Mouse (Mus musculus) adrenal gland, postnatal 10 days (tissue): ENCODE data around the gene Mfn1. TPM values are rescaled to one million over a fixed set of nuclear protein-coding genes. Genes with fewer than 3 reads are reported as not detected.

ENCODE experiments used
- DNase-seq: peaks from one replicate; pipeline ENCODE4 v3.0.0; 2021; ENCODE audit warnings: mixed read lengths
- total RNA-seq, 2 experiments: library from RNA; stranded (reverse); gene quantifications; 2 replicates each; pipeline ENCODE4 v1.2.3; 2021

Mfn1 gene
- total RNA-seq, 2 experiments from 2014 or later: 90.5 to 101 TPM

GRCm38 (mm10) chr3:32611606-32612170 is 82.4 kb downstream of the Mfn1 start:
- DNase-seq: no peak

DNA sequence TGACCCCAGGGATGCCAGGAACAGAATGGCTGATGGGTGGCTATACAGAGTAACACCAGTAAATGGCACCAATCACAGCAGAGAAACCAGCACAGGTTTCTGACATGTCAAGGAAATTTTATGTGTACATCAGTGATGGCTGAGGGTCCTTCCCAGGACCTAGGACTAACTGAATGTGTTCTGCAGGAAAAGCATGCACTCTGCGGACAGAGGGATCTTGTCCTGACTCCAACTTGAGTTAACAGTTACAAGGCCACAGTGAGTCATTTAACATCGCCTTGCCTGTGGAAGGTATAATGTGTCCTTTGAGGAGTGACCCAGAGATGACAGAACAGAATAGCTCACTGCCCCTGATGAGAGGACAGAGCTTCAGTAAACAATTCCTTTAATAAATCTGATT is 85.5 kb downstream of the Mfn1 start:
- DNase-seq: no peak

DNA sequence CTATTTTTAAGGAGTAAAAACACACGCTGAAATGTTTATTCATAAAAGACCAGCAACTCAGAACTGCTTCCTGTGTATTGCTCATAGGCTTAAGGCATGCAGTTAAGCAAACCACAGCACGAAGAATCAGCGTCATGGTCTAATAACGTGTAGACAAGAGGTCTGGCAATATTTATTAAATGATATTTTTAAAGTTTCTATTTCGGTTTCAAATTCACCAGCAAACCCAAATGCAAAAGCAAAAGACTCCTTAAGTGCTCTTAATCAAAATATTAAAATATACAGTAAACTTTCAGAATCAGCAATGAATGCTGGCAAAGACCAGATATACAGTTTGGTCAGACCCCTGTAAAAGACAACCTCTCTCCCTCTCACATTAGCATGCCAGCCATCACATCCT is 86.1 kb downstream of the Mfn1 start:
- no peak for DNase-seq

DNA sequence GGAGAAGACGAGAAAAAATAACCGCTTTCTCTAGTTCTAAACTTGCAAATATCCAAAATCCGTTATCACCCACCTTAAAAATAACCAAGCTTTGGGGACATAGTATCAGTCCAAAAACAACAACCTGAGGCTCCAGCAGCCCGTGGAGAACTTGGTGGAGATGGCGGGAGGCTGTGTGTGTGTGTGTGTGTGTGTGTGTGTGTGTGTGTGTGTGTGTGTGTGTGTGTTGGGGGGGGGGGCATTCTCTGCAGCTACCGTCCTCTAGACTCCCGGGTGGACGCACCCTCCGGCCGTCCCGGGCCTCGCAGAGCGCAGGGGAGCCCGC is 86.7 kb downstream of the Mfn1 start:
- DNase-seq: no peak

GRCm38 (mm10) chr3:32616331-32617052 is 87.2 kb downstream of the Mfn1 start, which contains the start of gene Gnb4:
TSS of gene Gnb4 (minus strand) at chr3:32616585.
- peak; percentile 70 for DNase-seq

GRCm38 (mm10) chr3:32617053-32617642 is 87.9 kb downstream of the Mfn1 start:
- no peak for DNase-seq

DNA sequence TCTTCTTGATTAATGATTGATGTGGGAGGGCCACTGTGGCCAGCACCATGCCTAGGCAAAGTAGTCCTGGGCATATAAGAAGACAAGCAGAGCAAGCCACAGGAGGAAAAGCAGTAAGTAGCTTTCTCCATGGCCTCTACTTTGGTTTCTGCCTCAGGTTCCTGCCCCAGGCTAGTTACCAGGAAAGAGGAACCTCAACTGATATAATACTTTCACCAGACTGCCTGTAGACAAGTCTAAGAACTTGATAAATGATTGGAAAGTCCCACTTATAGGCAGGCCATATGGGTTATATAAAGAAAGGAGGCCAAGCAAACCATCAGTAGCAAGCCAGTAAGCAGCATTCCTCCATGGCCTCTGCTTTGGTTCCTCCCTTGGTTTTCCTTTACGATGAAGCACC is 92.4 kb downstream of the Mfn1 start:
- DNase-seq: no peak

DNA sequence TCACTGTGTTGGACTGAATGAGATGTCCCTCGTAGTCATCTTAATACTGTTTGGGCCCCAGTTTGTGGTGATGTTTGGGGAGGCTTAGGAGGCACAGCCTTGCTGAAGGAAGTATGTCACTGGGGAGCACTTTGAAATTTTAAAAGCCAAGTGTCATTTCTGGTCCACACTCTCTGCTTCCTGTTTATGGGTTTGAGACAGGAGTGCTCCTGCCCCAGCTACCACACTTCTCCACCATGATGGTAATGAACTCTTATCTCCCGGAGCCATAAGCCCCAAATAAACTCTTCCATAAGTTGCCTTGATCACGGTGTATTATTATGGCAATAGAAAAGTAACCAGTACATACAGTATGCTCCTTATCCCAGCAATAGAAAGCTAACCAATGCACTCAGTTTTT is 92.8 kb downstream of the Mfn1 start:
- no peak for DNase-seq

GRCm38 (mm10) chr3:32628141-32628540 is 98.9 kb downstream of the Mfn1 start:
- DNase-seq: no peak

Other genes starting within 250 kb of the Mfn1 start
- 10 to 100 TPM; 13.3 to 14.8 TPM for gene Zmat3, start 163.5 kb upstream of the Mfn1 start, total RNA-seq
- 10 to 100 TPM; 36.0 to 44.2 TPM for gene Pik3ca, start 131.8 kb upstream of the Mfn1 start, total RNA-seq
- under 1 TPM; 0.39 to 0.61 TPM for gene Kcnmb3, start 37.2 kb upstream of the Mfn1 start, total RNA-seq
- 10 to 100 TPM; 35.2 to 40.1 TPM for gene Zfp639, start 19.2 kb upstream of the Mfn1 start, total RNA-seq
- 10 to 100 TPM; 37.2 to 50.5 TPM for gene Gnb4, start 87.1 kb downstream of the Mfn1 start, total RNA-seq
- gene Actl6a, start 176.8 kb downstream of the Mfn1 start, total RNA-seq: 10 to 100 TPM; 44.6 to 48.1 TPM
- 100 to 1,000 TPM; 513 to 597 TPM for gene Ndufb5, start 207.5 kb downstream of the Mfn1 start, total RNA-seq
- gene Mrpl47, start 208.1 kb downstream of the Mfn1 start, total RNA-seq: 10 to 100 TPM; 42.7 to 49.3 TPM